Mouse (Mus musculus) CH12.LX (cell line): ENCODE results near the gene 1500015O10Rik. TPM values are rescaled to one million over a fixed set of nuclear protein-coding genes. Genes with fewer than 3 reads are reported as not detected.

Source experiments
- DNase-seq: peaks from one replicate; pipeline ENCODE4 v3.0.0-alpha.2; 2013; ENCODE audit errors: extremely low read depth
- H3K27ac ChIP-seq: 2 replicates; pipeline ENCODE4 v1.5.1; 2012; ENCODE audit warnings: low read depth, mild to moderate bottlenecking, control low read depth, moderate library complexity; ENCODE audit not compliant: insufficient read depth
- H3K27me3 ChIP-seq: replicated peaks from 2 replicates; pipeline ENCODE3; 2012; ENCODE audit warnings: inconsistent platforms
- H3K36me3 ChIP-seq, 2 experiments: replicated peaks in 1 of 2; 2 replicates each; pipeline versions ENCODE3 to v1.6.1; 2012; ENCODE audit warnings: inconsistent platforms in 1 of 2, low read length in 1 of 2, mild to moderate bottlenecking in 1 of 2, mixed read lengths in 1 of 2, moderate library complexity in 1 of 2; ENCODE audit not compliant: control insufficient read depth in 1 of 2, insufficient read depth in 1 of 2
- H3K4me1 ChIP-seq, 2 experiments: 2 replicates each; pipeline ENCODE4 v1.6.1; 2012; ENCODE audit warnings: inconsistent platforms in 1 of 2, moderate library complexity in 1 of 2; ENCODE audit not compliant: insufficient read depth in 2 of 2, control insufficient read depth in 1 of 2
- H3K4me2 ChIP-seq: 2 replicates; pipeline ENCODE4 v1.6.1; 2012; ENCODE audit warnings: low read depth, mild to moderate bottlenecking, control low read depth; ENCODE audit not compliant: poor library complexity, insufficient read depth, severe bottlenecking
- H3K4me3 ChIP-seq, 3 experiments: fragments of 150-350 bp in 1 of 3; sonication (generic) in 1 of 3; replicated peaks in 1 of 3; 2 replicates each; pipeline versions ENCODE3 to v1.5.1; 2011 to 2012; ENCODE audit warnings: low read depth in 2 of 3, low read length in 2 of 3, mild to moderate bottlenecking in 2 of 3, moderate library complexity in 2 of 3, control low read depth in 1 of 3, improper control_type of control experiment in 1 of 3, inconsistent platforms in 1 of 3, mixed read lengths in 1 of 3; ENCODE audit not compliant: poor library complexity in 1 of 3
- H3K79me2 ChIP-seq: replicated peaks from 2 replicates; pipeline ENCODE4 v1.6.1; 2012; ENCODE audit warnings: mild to moderate bottlenecking, moderate library complexity; ENCODE audit not compliant: control insufficient read depth, poor library complexity, insufficient read depth, severe bottlenecking; ENCODE audit errors: extremely low read depth
- H3K9ac ChIP-seq: 2 replicates; pipeline ENCODE4 v1.6.1; 2012; ENCODE audit warnings: low read depth, mild to moderate bottlenecking, control low read depth, moderate library complexity; ENCODE audit not compliant: insufficient read depth
- H3K9me3 ChIP-seq: replicated peaks from 2 replicates; pipeline ENCODE3; 2012; ENCODE audit warnings: low read length, inconsistent platforms, mixed read lengths
- BHLHE40 ChIP-seq: IDR thresholded peaks from 2 replicates; pipeline ENCODE4 v1.6.1; 2011; ENCODE audit warnings: mild to moderate bottlenecking, low read depth, low read length, improper control_type of control experiment
- CHD1 ChIP-seq: IDR thresholded peaks from 2 replicates; pipeline ENCODE4 v1.6.1; 2012; ENCODE audit warnings: low read depth, low read length, improper control_type of control experiment, inconsistent platforms
- CTCF ChIP-seq, 2 experiments: IDR thresholded peaks in 1 of 2; conservative IDR thresholded peaks in 1 of 2; 2 replicates each; pipeline ENCODE4 v1.5.1; 2011 to 2012; ENCODE audit warnings: low read depth in 2 of 2, low read length in 2 of 2, improper control_type of control experiment in 1 of 2, inconsistent platforms in 1 of 2, mild to moderate bottlenecking in 1 of 2, moderate library complexity in 1 of 2
- E2F4 ChIP-seq: IDR thresholded peaks from 2 replicates; pipeline ENCODE4 v1.6.1; 2011; ENCODE audit warnings: low read depth, low read length, improper control_type of control experiment; ENCODE audit not compliant: insufficient replicate concordance
- ELF1 ChIP-seq: IDR thresholded peaks from 2 replicates; pipeline ENCODE4 v1.6.1; 2014; ENCODE audit warnings: low read depth, mild to moderate bottlenecking, inconsistent platforms, low read length, improper control_type of control experiment
- EP300 ChIP-seq: IDR thresholded peaks from 2 replicates; pipeline ENCODE4 v1.6.1; 2011; ENCODE audit warnings: low read length, improper control_type of control experiment
- ETS1 ChIP-seq: conservative IDR thresholded peaks from 2 replicates; pipeline ENCODE4 v1.6.1; 2012; ENCODE audit warnings: low read depth, mild to moderate bottlenecking, inconsistent platforms, low read length, improper control_type of control experiment, moderate library complexity
- GABPA ChIP-seq: IDR thresholded peaks from 2 replicates; pipeline ENCODE4 v1.6.1; 2012; ENCODE audit warnings: low read depth, low read length, improper control_type of control experiment, inconsistent platforms; ENCODE audit not compliant: insufficient replicate concordance
- HCFC1 ChIP-seq: IDR thresholded peaks from 2 replicates; pipeline ENCODE4 v1.6.1; 2012; ENCODE audit warnings: low read depth, mild to moderate bottlenecking, inconsistent platforms, low read length, improper control_type of control experiment
- IRF4 ChIP-seq: IDR thresholded peaks from 2 replicates; pipeline ENCODE4 v1.6.1; 2014; ENCODE audit warnings: low read depth, mild to moderate bottlenecking, inconsistent platforms, low read length, improper control_type of control experiment
- JUN ChIP-seq: IDR thresholded peaks from 2 replicates; pipeline ENCODE4 v1.6.1; 2011; ENCODE audit warnings: low read depth, mild to moderate bottlenecking, low read length, improper control_type of control experiment, moderate library complexity; ENCODE audit not compliant: insufficient read depth
- JUND ChIP-seq: conservative IDR thresholded peaks from 2 replicates; pipeline ENCODE4 v1.6.1; 2011; ENCODE audit warnings: low read depth, low read length, improper control_type of control experiment
- KAT2A ChIP-seq: IDR thresholded peaks from 2 replicates; pipeline ENCODE4 v1.6.1; 2012; ENCODE audit warnings: low read length, improper control_type of control experiment, inconsistent platforms; ENCODE audit not compliant: insufficient replicate concordance
- MAFK ChIP-seq: IDR thresholded peaks from 2 replicates; pipeline ENCODE4 v1.6.1; 2011; ENCODE audit warnings: low read length, improper control_type of control experiment; ENCODE audit not compliant: insufficient replicate concordance
- MAX ChIP-seq: IDR thresholded peaks from 2 replicates; pipeline ENCODE4 v1.6.1; 2011; ENCODE audit warnings: low read length, improper control_type of control experiment
- MAZ ChIP-seq: IDR thresholded peaks from 2 replicates; pipeline ENCODE4 v1.6.1; 2012; ENCODE audit warnings: low read depth, mild to moderate bottlenecking, inconsistent platforms, low read length, improper control_type of control experiment, moderate library complexity
- MEF2A ChIP-seq: IDR thresholded peaks from 2 replicates; pipeline ENCODE4 v1.6.1; 2014; ENCODE audit warnings: low read depth, mild to moderate bottlenecking, inconsistent platforms, low read length, improper control_type of control experiment, borderline replicate concordance
- MYC ChIP-seq: IDR thresholded peaks from 2 replicates; pipeline ENCODE4 v1.6.1; 2011; ENCODE audit warnings: low read depth, mild to moderate bottlenecking, improper control_type of control experiment, low read length
- NRF1 ChIP-seq: IDR thresholded peaks from 2 replicates; pipeline ENCODE4 v1.6.1; 2014; ENCODE audit warnings: low read depth, mild to moderate bottlenecking, inconsistent platforms, low read length, improper control_type of control experiment, moderate library complexity
- PAX5 ChIP-seq: IDR thresholded peaks from 2 replicates; pipeline ENCODE4 v1.6.1; 2012; ENCODE audit warnings: low read length, inconsistent platforms, mixed read lengths
- POLR2A ChIP-seq: IDR thresholded peaks from 2 replicates; pipeline ENCODE4 v1.6.1; 2011; ENCODE audit warnings: low read depth, mild to moderate bottlenecking, improper control_type of control experiment, low read length
- POLR2AphosphoS2 ChIP-seq: IDR thresholded peaks from 2 replicates; pipeline ENCODE4 v1.6.1; 2011; ENCODE audit warnings: low read depth, low read length, improper control_type of control experiment
- RAD21 ChIP-seq: IDR thresholded peaks from 2 replicates; pipeline ENCODE4 v1.6.1; 2011; ENCODE audit warnings: low read depth, mild to moderate bottlenecking, low read length, improper control_type of control experiment, moderate library complexity
- RCOR1 ChIP-seq: conservative IDR thresholded peaks from 2 replicates; pipeline ENCODE4 v1.6.1; 2012; ENCODE audit warnings: low read depth, mild to moderate bottlenecking, inconsistent platforms, low read length, improper control_type of control experiment
- SIN3A ChIP-seq: IDR thresholded peaks from 2 replicates; pipeline ENCODE4 v1.6.1; 2012; ENCODE audit warnings: low read length, improper control_type of control experiment, inconsistent platforms
- SMC3 ChIP-seq: IDR thresholded peaks from 2 replicates; pipeline ENCODE4 v1.6.1; 2011; ENCODE audit warnings: low read depth, low read length, improper control_type of control experiment
- TBP ChIP-seq: conservative IDR thresholded peaks from 2 replicates; pipeline ENCODE4 v1.6.1; 2011; ENCODE audit warnings: low read depth, low read length, improper control_type of control experiment
- TCF12 ChIP-seq: IDR thresholded peaks from 2 replicates; pipeline ENCODE4 v1.6.1; 2014; ENCODE audit warnings: low read depth, mild to moderate bottlenecking, inconsistent platforms, low read length, improper control_type of control experiment
- UBTF ChIP-seq: IDR thresholded peaks from 2 replicates; pipeline ENCODE4 v1.6.1; 2012; ENCODE audit warnings: low read depth, mild to moderate bottlenecking, inconsistent platforms, low read length, improper control_type of control experiment, moderate library complexity
- USF1 ChIP-seq: IDR thresholded peaks from 2 replicates; pipeline ENCODE4 v1.6.1; 2014; ENCODE audit warnings: low read depth, mild to moderate bottlenecking, inconsistent platforms, low read length, improper control_type of control experiment
- USF2 ChIP-seq: conservative IDR thresholded peaks from 2 replicates; pipeline ENCODE4 v1.6.1; 2011; ENCODE audit warnings: low read depth, low read length, improper control_type of control experiment
- ZC3H11A ChIP-seq: IDR thresholded peaks from 2 replicates; pipeline ENCODE4 v1.6.1; 2012; ENCODE audit warnings: low read depth, mild to moderate bottlenecking, inconsistent platforms, low read length, improper control_type of control experiment
- dilution Hi-C: fragments of 300-500 bp; cut with MboI; formaldehyde crosslinking; loops from 2 replicates; pipeline ENCODE4 v1.14.3; 2020; ENCODE audit warnings: low sequenced_read_pairs; ENCODE audit not compliant: extremely low pct_unique_long_range_greater_than_20kb, extremely low pct_ligation_motif_present
- in situ Hi-C: fragments of 300-500 bp; cut with MboI; formaldehyde crosslinking; loops from 3 replicates; pipeline ENCODE4 v1.14.3; 2019; ENCODE audit warnings: low sequenced_read_pairs, low pct_ligation_motif_present, low pct_unique_long_range_greater_than_20kb, mixed read lengths
- polyA plus RNA-seq: library from polyadenylated mRNA; unstranded; fragments of >175 nt; gene quantifications from 2 replicates; pipeline ENCODE4 v1.2.1, GENCODE M21; 2012; ENCODE audit warnings: low read depth; ENCODE audit not compliant: insufficient read length
- total RNA-seq, 2 experiments: library from RNA; depleted of rRNA; stranded (reverse); fragments of 300-350 nt in 1 of 2; fragments of >200 nt in 1 of 2; gene quantifications; 2 replicates each; pipeline ENCODE4 v1.2.3; 2012 to 2014

1500015O10Rik gene
- total and polyA plus RNA-seq, 3 experiments = not detected

DNA sequence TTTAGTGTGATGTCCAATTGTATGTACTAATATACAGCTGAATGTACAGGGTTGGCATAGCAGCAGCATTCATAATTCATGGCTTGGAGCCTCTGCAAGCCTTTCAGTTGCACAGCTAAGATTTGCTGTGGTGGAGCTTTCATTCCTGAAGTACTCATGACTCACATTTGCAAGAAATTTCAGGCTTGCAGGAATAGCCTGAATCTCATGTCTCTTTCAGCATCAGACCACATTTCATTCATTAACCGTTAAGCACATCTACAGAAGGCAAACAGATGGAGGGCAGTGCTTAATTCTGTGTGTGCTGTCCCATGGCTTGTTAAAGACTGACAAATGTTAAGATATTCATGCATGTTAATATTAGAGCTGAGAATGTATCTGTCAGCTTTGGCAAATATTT, 2.3 kb downstream of the 1500015O10Rik start:
- no peaks in the 10 kb centered on the region for H3K79me2 ChIP-seq
- TF ChIP-seq JUND (no peak), POLR2A (no peak), TBP (no peak)
- no peaks in the 10 kb centered on the region for H3K4me1 ChIP-seq
- in situ Hi-C loops (loop anchor here (25.0 kb wide), 2 partner anchors 445 to 595 kb away; no protein-coding TSS in a partner anchor), dilution Hi-C loops (no loop called here)
- no peak overlapping the region for H3K4me2 ChIP-seq
- H3K27me3 ChIP-seq = no peaks in the 10 kb centered on the region
- no peak overlapping the region for H3K27ac ChIP-seq
- no peak overlapping the region for H3K4me3 ChIP-seq
- DNase-seq = no peak
- H3K36me3 ChIP-seq = no peaks in the 10 kb centered on the region
- H3K9me3 ChIP-seq = peaks cover 12% of the 10 kb centered on the region
- H3K9ac ChIP-seq = no peak overlapping the region

DNA sequence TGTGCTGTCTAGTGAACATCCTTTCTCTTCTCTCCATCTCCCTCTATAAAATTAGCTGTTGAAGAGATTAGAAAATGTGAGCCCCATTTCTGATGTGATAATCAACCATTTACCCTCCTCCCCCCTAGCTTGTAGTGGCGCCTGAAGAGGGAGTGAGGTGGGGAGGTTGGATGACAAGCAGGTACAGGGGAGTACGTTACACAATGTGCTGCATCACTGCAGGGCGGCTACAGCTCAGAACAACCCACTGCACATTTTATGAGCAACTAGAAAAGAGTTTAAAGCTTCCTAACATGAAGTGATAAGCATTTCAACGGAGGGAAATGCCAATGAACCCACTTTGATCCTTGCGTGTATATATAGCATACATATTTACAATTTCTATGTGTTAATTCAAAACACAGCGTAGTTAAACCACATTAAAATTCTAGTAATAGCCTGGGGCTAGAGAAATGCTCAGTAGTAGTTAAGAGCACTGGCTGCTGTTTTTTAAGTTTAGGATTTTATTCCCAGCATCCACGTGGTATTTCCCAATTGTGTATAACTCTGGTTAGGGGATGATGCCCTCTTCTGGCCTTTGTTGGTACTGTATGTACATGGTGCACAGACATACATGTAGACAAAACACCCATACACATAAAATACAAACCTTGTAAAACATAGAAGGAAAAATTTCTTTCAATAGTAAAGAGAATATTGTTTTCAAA, 7.6 kb downstream of the 1500015O10Rik start:
- H3K4me2 ChIP-seq = no peak overlapping the region
- no peaks in the 10 kb centered on the region for H3K4me1 ChIP-seq
- in situ Hi-C loops (loop anchor here (25.0 kb wide), 2 partner anchors 451 to 601 kb away; no protein-coding TSS in a partner anchor), dilution Hi-C loops (no loop called here)
- H3K27ac ChIP-seq = no peak overlapping the region
- H3K79me2 ChIP-seq = no peaks in the 10 kb centered on the region
- no peak overlapping the region for H3K4me3 ChIP-seq
- peak; percentile 35 for DNase-seq
- H3K36me3 ChIP-seq = peaks cover 0 to 8% of the 10 kb centered on the region in 2 experiments
- peaks cover 12% of the 10 kb centered on the region for H3K9me3 ChIP-seq
- H3K9ac ChIP-seq = no peak overlapping the region
- H3K27me3 ChIP-seq = no peaks in the 10 kb centered on the region
- TF ChIP-seq ZC3H11A (no peak; the same call in 1 of the 2 replicates), MYC (0 out of 2 replicates have a peak, but pooled peaks have one; percentile 61), MAX (no peak), EP300 (no peak), PAX5 (no peak), IRF4 (no peak), SIN3A (no peak), UBTF (no peak), JUND (no peak), POLR2AphosphoS2 (no peak), RCOR1 (no peak), USF2 (no peak), ETS1 (no peak), CHD1 (no peak), MAZ (no peak), CTCF (conservative IDR thresholded peaks at IDR 0.05 in 1 of 2, IDR thresholded peaks at IDR 0.05 in 1 of 2; ENCODE audit: low read depth in 2 of 2, low read length in 2 of 2) (peak in 1 of 2 experiments; percentile 69; a peak in 2 of 4 replicates), USF1 (no peak), MAFK (no peak), SMC3 (peak; percentile 66), E2F4 (no peak), NRF1 (no peak), TCF12 (no peak), RAD21 (peak; percentile 72), GABPA (no peak), JUN (no peak), TBP (no peak), BHLHE40 (no peak), MEF2A (no peak), KAT2A (no peak), POLR2A (no peak), ELF1 (no peak), HCFC1 (no peak)
